Comparison of ENCODE assay signal across 8 mouse cellular contexts in the genomic region with DNA sequence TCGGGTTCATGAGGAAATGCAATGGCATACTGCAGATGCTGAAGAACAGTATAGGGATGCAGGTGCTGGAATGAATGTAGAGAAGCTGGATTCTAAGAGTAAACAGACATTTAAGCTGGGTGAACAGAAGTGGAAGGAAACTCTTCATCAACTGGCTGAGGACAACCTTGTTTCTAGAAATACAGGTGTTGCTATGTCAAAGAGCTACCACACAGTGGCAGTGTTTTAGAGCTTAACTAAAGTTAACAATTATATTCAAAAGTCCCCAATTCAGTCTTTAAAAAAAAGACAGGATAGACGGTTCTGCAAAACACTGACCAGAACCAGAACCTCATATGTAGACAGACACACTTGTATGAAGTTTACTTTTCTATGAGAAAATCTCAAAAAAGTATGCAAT.
DNase-seq lines count a peak whose midpoint lies in the region; ATAC-seq and TF ChIP-seq lines count a peak whose summit lies in the region.
"Not testable (repeated sequence)": the region's sequence is repeated elsewhere in the genome, so short reads cannot be mapped to it uniquely, and the experiment has no call there.

No protein-coding gene starts in this region.

- not testable (repeated sequence) for H3K9ac ChIP-seq in forebrain, postnatal 0 days; hindbrain, embryonic 14.5 days; lung, embryonic 14.5 days

- H3K36me3 ChIP-seq in E14TG2a.4 (ENCODE audit: insufficient read depth, low read length); forebrain, postnatal 0 days (ENCODE audit: insufficient read depth); hindbrain, embryonic 14.5 days (replicated peaks; ENCODE audit: control insufficient read depth, insufficient read depth); lung, embryonic 14.5 days (ENCODE audit: insufficient read depth): not testable (repeated sequence)

- not testable (repeated sequence) for H3K9me3 ChIP-seq in E14TG2a.4 (ENCODE audit: low read length); forebrain, postnatal 0 days (ENCODE audit: low read length); hindbrain, embryonic 14.5 days (ENCODE audit: control insufficient read depth, low read length); lung, embryonic 14.5 days (ENCODE audit: low read depth, low read length)

- not testable (repeated sequence) for H3K27ac ChIP-seq in forebrain, postnatal 0 days (ENCODE audit: low read depth, low read length); hindbrain, embryonic 14.5 days; layer of hippocampus, adult 2 months; lung, embryonic 14.5 days (ENCODE audit: low read depth)

- H3K27me3 ChIP-seq in E14TG2a.4 (ENCODE audit: insufficient read depth, low read length); forebrain, postnatal 0 days (ENCODE audit: insufficient read depth, low read length); hindbrain, embryonic 14.5 days (ENCODE audit: control insufficient read depth, insufficient read depth, low read length); lung, embryonic 14.5 days (ENCODE audit: insufficient read depth, low read length): not testable (repeated sequence)

- not testable (repeated sequence) for ATAC-seq in forebrain, postnatal 0 days; hindbrain, embryonic 14.5 days (ENCODE audit: low FRiP score); lung, embryonic 14.5 days (ENCODE audit: insufficient read depth)

- 0 out of 2 replicates have a peak, but pooled peaks have one; percentile 12 for TF ChIP-seq CTCF in E14TG2a.4 (conservative IDR thresholded peaks at IDR 0.05; ENCODE audit: low read length)
- TF ChIP-seq CTCF in forebrain, postnatal 0 days (IDR thresholded peaks at IDR 0.05; ENCODE audit: low read depth), result peak; percentile 47
- TF ChIP-seq CTCF in layer of hippocampus, adult 2 months (conservative IDR thresholded peaks at IDR 0.05), result peak; percentile 74
- not testable (repeated sequence) for TF ChIP-seq CTCF in lung, embryonic 14.5 days (IDR thresholded peaks at IDR 0.05; ENCODE audit: low read depth)

- not testable (repeated sequence) for H3K4me1 ChIP-seq in E14TG2a.4 (replicated peaks; ENCODE audit: low read depth, low read length); forebrain, postnatal 0 days (ENCODE audit: insufficient read depth); hindbrain, embryonic 14.5 days (replicated peaks; ENCODE audit: control insufficient read depth, insufficient read depth, low read length); lung, embryonic 14.5 days (ENCODE audit: insufficient read depth)

- not testable (repeated sequence) for H3K4me2 ChIP-seq in forebrain, postnatal 0 days (ENCODE audit: low read depth); hindbrain, embryonic 14.5 days (replicated peaks); lung, embryonic 14.5 days

- not testable (repeated sequence) for H3K4me3 ChIP-seq in E14TG2a.4 (replicated peaks; ENCODE audit: low read length); forebrain, postnatal 0 days (ENCODE audit: low read depth, low read length); hindbrain, embryonic 14.5 days (replicated peaks; ENCODE audit: low read length); layer of hippocampus, adult 2 months; lung, embryonic 14.5 days (ENCODE audit: low read depth, low read length)

- DNase-seq in brain, adult 2 months (ENCODE audit: low read depth, low spot score), result peak; percentile 24
- peak; percentile 5 for DNase-seq in embryo, embryonic 10 days (ENCODE audit: low spot score)
- peak; percentile 45 for DNase-seq in forebrain, postnatal 0 days
- DNase-seq in hindbrain, embryonic 14.5 days (ENCODE audit: low spot score), result peak; percentile 31
- DNase-seq in layer of hippocampus, adult 2 months (ENCODE audit: low spot score in 2 of 2), result not testable (repeated sequence)
- DNase-seq in lung, embryonic 14.5 days, result peak; percentile 44
- DNase-seq in retina, embryonic 14.5 days (ENCODE audit: low spot score), result peak; percentile 28

- 50% methylated on average over 2 of the region's 2 CpGs for WGBS in forebrain, postnatal 0 days
- 54% methylated on average over 2 of the region's 2 CpGs for WGBS in hindbrain, embryonic 14.5 days
- WGBS in lung, embryonic 14.5 days, result 46% methylated on average over 2 of the region's 2 CpGs
